Mouse (Mus musculus): ENCODE measurements around the gene Fgfr2. TPM values are rescaled to one million over a fixed set of nuclear protein-coding genes. Genes with fewer than 3 reads are reported as not detected.

The Fgfr2 gene
- polyA plus RNA-seq, 1 experiment: 14.8 TPM

- peak overlapping the region; percentile 87 for H3K4me3 ChIP-seq (ENCODE audit: insufficient read depth, low read depth, low read length)
- peak overlapping the region; percentile 97 for H3K27ac ChIP-seq (ENCODE audit: insufficient read depth, low read depth, low read length)
- H3K4me1 ChIP-seq (ENCODE audit: control insufficient read depth, insufficient read depth, low read length): peaks cover 18% of the 10 kb centered on the region; the same call in 1 of the 2 replicates
These were observed 2603.8 kb downstream of the Fgfr2 start for GRCm38 (mm10) chr7:130519096-130520048.

DNA sequence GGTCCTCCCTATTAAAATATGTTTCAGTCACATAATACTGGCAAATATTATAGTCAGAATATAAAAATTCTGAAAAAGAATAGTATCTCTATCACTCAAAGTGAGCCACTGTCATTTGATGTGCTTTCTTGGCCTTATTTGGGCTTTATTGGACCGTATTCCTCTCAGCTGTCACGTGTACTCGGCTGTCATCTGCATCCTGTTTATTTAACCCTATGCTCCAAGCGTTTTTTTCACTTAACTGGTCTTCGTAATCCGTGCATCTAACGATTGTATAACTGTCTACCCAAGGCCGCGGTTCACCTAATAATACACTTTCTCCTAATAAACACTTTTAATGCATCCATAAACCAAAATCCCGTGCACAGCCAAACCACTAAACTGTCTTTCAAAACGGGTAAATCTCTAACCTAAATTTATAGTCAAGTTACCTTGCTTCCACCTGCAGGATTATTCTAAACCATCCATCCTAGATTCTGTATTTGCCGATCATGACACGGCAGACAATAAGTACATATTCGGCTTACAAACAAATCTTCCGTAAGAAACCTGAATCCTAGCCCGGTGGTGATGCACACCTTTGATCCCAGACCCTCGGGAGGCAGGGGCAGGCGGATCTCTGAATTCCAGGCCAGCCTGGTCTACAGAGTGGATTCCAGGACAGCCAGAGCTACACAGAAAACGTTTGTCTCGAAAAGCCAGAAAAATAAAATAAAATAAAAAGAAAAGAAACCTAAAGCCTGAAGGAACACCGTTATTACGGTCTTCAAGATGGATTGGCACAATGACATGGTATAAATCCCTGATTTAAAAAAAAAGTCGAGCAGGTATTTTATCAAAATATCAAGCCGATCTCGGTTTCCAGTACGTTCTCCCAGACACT is 2604.7 kb downstream of the Fgfr2 start:
- Histone ChIP-seq H3K27me3 (replicated peaks; ENCODE audit: control insufficient read depth, insufficient read depth, low read length) (no peaks in the 10 kb centered on the region), H3K27ac (ENCODE audit: insufficient read depth, low read depth, low read length) (peak overlapping the region; percentile 65; the same call in 1 of the 2 replicates), H3K4me1 (ENCODE audit: control insufficient read depth, insufficient read depth, low read length) (peaks cover 18% of the 10 kb centered on the region; the same call in 1 of the 2 replicates), H3K4me3 (ENCODE audit: insufficient read depth, low read depth, low read length) (peak overlapping the region; percentile 87), H3K36me3 (ENCODE audit: control insufficient read depth, insufficient read depth, low read length) (no peaks in the 10 kb centered on the region)
- WGBS: 14% methylated on average over 26 of the region's 26 CpGs
- TF ChIP-seq POLR2A (IDR thresholded peaks at IDR 0.05; ENCODE audit: low read depth, low read length) (no peak), CTCF (conservative IDR thresholded peaks at IDR 0.05; ENCODE audit: insufficient read depth, insufficient read length, low read depth, low read length) (no peak)
- DNase-seq: peak; percentile 65

More at GRCm38 (mm10) chr7:130519096-130520048, 2603.8 kb downstream of the Fgfr2 start:
- peak; percentile 98 for DNase-seq
- TF ChIP-seq POLR2A (IDR thresholded peaks at IDR 0.05; ENCODE audit: low read depth, low read length) (peak; percentile 44), CTCF (conservative IDR thresholded peaks at IDR 0.05; ENCODE audit: insufficient read depth, insufficient read length, low read depth, low read length) (no peak)
- under 1% methylated on average over 90 of the region's 90 CpGs for WGBS
- no peaks in the 10 kb centered on the region for H3K36me3 ChIP-seq (ENCODE audit: control insufficient read depth, insufficient read depth, low read length)
- H3K27me3 ChIP-seq (replicated peaks; ENCODE audit: control insufficient read depth, insufficient read depth, low read length): no peaks in the 10 kb centered on the region

- TF ChIP-seq CTCF (conservative IDR thresholded peaks at IDR 0.05; ENCODE audit: insufficient read depth, insufficient read length, low read depth, low read length): no peak
- no peak for TF ChIP-seq POLR2A (IDR thresholded peaks at IDR 0.05; ENCODE audit: low read depth, low read length)
- Histone ChIP-seq H3K27me3 (replicated peaks; ENCODE audit: control insufficient read depth, insufficient read depth, low read length) (no peaks in the 10 kb centered on the region), H3K36me3 (ENCODE audit: control insufficient read depth, insufficient read depth, low read length) (peaks cover 4% of the 10 kb centered on the region; the same call in 1 of the 2 replicates), H3K4me1 (ENCODE audit: control insufficient read depth, insufficient read depth, low read length) (no peaks in the 10 kb centered on the region), H3K4me3 (ENCODE audit: insufficient read depth, low read depth, low read length) (no peak overlapping the region), H3K27ac (ENCODE audit: insufficient read depth, low read depth, low read length) (no peak overlapping the region)
- 90% methylated on average over 5 of the region's 5 CpGs for WGBS
- no peak for DNase-seq
These were observed 2612.9 kb downstream of the Fgfr2 start for GRCm38 (mm10) chr7:130510243-130510642.

DNA sequence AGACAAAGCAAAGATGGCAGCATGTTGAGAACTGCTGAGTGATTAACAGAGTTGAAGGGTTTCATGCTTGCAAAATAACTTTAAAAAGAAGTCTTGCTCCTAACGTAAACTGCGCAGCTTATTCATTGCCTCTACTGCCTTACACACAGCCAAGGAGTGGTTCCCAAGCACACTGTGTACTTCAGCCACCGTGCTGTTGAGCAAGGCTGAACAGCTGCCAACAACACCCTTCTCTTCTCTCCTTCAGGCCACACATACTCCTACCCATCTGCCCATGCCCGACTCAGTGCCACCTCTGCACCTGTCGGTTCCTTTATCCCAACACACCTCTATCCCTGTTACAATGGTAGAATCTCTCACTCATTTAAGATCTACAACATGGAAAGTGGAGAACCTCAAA is 2620.1 kb downstream of the Fgfr2 start:
- peaks cover 3% of the 10 kb centered on the region; the same call in 1 of the 2 replicates for H3K36me3 ChIP-seq (ENCODE audit: control insufficient read depth, insufficient read depth, low read length)
- TF ChIP-seq CTCF (conservative IDR thresholded peaks at IDR 0.05; ENCODE audit: insufficient read depth, insufficient read length, low read depth, low read length) (no peak), POLR2A (IDR thresholded peaks at IDR 0.05; ENCODE audit: low read depth, low read length) (no peak)
- H3K4me3 ChIP-seq (ENCODE audit: insufficient read depth, low read depth, low read length): no peak overlapping the region
- H3K27me3 ChIP-seq (replicated peaks; ENCODE audit: control insufficient read depth, insufficient read depth, low read length): no peaks in the 10 kb centered on the region
- no peaks in the 10 kb centered on the region for H3K4me1 ChIP-seq (ENCODE audit: control insufficient read depth, insufficient read depth, low read length)
- no peak overlapping the region; the same call in 1 of the 2 replicates for H3K27ac ChIP-seq (ENCODE audit: insufficient read depth, low read depth, low read length)
- DNase-seq: no peak
- 86% methylated on average over 5 of the region's 5 CpGs for WGBS

GRCm38 (mm10) chr7:130501499-130501898 is 2621.7 kb downstream of the Fgfr2 start:
- DNase-seq: no peak
- no peak for TF ChIP-seq POLR2A (IDR thresholded peaks at IDR 0.05; ENCODE audit: low read depth, low read length)
- no peak for TF ChIP-seq CTCF (conservative IDR thresholded peaks at IDR 0.05; ENCODE audit: insufficient read depth, insufficient read length, low read depth, low read length)
- no peaks in the 10 kb centered on the region for H3K27me3 ChIP-seq (replicated peaks; ENCODE audit: control insufficient read depth, insufficient read depth, low read length)
- no peak overlapping the region for H3K4me3 ChIP-seq (ENCODE audit: insufficient read depth, low read depth, low read length)
- H3K36me3 ChIP-seq (ENCODE audit: control insufficient read depth, insufficient read depth, low read length): peaks cover 3% of the 10 kb centered on the region; the same call in 1 of the 2 replicates
- no peaks in the 10 kb centered on the region for H3K4me1 ChIP-seq (ENCODE audit: control insufficient read depth, insufficient read depth, low read length)
- 41% methylated on average over 1 of the region's 1 CpGs for WGBS
- H3K27ac ChIP-seq (ENCODE audit: insufficient read depth, low read depth, low read length): no peak overlapping the region

DNA sequence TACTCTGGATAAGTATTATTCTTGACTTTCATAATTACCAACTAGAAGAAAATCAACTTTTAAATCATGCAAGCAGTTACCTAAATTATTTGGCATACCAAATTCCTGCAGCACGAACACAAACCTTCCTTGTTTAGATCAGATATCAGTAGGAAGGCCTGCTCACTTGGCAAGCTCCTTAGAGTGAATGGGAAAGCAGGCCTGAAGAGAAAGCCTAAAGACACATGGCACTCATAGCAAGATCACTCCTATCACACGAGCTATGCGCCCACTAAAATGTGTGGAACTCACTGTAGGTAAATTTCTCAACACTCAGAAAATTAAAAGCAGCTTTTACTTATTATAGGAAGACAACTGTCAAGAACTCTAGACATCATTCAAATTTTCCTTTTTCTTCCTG is 2629.8 kb downstream of the Fgfr2 start:
- Histone ChIP-seq H3K36me3 (ENCODE audit: control insufficient read depth, insufficient read depth, low read length) (peaks cover 2% of the 10 kb centered on the region; the same call in 1 of the 2 replicates), H3K27me3 (replicated peaks; ENCODE audit: control insufficient read depth, insufficient read depth, low read length) (no peaks in the 10 kb centered on the region), H3K27ac (ENCODE audit: insufficient read depth, low read depth, low read length) (no peak overlapping the region), H3K4me3 (ENCODE audit: insufficient read depth, low read depth, low read length) (no peak overlapping the region), H3K4me1 (ENCODE audit: control insufficient read depth, insufficient read depth, low read length) (peaks cover 4% of the 10 kb centered on the region; the same call in 1 of the 2 replicates)
- TF ChIP-seq CTCF (conservative IDR thresholded peaks at IDR 0.05; ENCODE audit: insufficient read depth, insufficient read length, low read depth, low read length): no peak
- no peak for TF ChIP-seq POLR2A (IDR thresholded peaks at IDR 0.05; ENCODE audit: low read depth, low read length)
- WGBS: 69% methylated on average over 3 of the region's 3 CpGs
- DNase-seq: no peak

Data from kidney, adult 2 months (tissue).